Mouse (Mus musculus) spleen, embryonic (tissue): ENCODE results near the gene Scgb2b12.
"Not testable (repeated sequence)": the region's sequence is repeated elsewhere in the genome, so short reads cannot be mapped to it uniquely, and the experiment has no call there.

ENCODE experiments used
- CTCF ChIA-PET: fragments of 350-600 bp; sonication (Branson Sonifier 250); formaldehyde crosslinking; loops from one replicate; lab custom pipeline; 2022; lab: Charles Lee

Scgb2b12 gene

GRCm38 (mm10) chr7:32327145-32327544, at the start of gene Scgb2b12:
Gene Scgb2b12 (minus strand): TSS chr7:32327245.
- CTCF ChIA-PET, result not testable (repeated sequence)

DNA sequence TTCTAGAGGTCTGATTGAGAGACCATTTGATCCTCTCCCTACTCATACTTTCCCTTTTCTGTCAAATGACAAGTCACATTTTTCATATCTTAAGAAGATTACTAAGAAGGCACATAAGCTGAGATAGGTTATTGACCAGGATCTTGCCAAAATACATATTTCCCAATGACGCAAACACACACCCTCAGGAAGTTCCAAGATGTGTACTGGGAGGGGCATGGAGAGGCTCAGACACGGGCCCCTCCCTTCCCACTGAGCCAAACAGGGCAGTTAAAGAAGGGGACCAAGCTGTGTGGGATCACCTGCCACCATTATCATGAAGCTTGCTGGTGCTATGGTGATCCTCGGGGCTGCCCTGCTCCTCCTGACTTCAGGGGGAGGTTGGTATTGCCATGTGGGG, 6.8 kb upstream of the Scgb2b12 start, which contains the start of gene Scgb1b12:
TSS of gene Scgb1b12 (plus strand) at position 301 of the 400 bp plus-strand sequence.
- CTCF ChIA-PET, result not testable (repeated sequence)
